Mouse (Mus musculus) erythroblast, embryonic 14.5 days (primary cell): ENCODE measurements at regions not wholly inside any gene's neighbourhood (a gene's known extent, or its start where the extent isn't known, plus 50 kb on each side); places are given as distances from the start of the nearest gene placed in this dataset.

Experiments used
- H3K27me3 ChIP-seq: 2 replicates; pipeline ENCODE4 v1.6.1; 2012; ENCODE audit warnings: inconsistent platforms; ENCODE audit not compliant: control insufficient read depth
- H3K36me3 ChIP-seq: 2 replicates; pipeline ENCODE4 v1.6.1; 2012; ENCODE audit warnings: mild to moderate bottlenecking, inconsistent platforms; ENCODE audit not compliant: control insufficient read depth
- H3K4me1 ChIP-seq: 2 replicates; pipeline ENCODE4 v1.6.1; 2012; ENCODE audit warnings: inconsistent platforms; ENCODE audit not compliant: control insufficient read depth
- H3K4me3 ChIP-seq: replicated peaks from 2 replicates; pipeline ENCODE3; 2012; ENCODE audit warnings: moderate library complexity, mild to moderate bottlenecking, inconsistent platforms
- H3K9me3 ChIP-seq: 2 replicates; pipeline ENCODE4 v1.6.1; 2012; ENCODE audit warnings: low read length, inconsistent platforms, mixed read lengths; ENCODE audit not compliant: control insufficient read depth
- GATA1 ChIP-seq: IDR thresholded peaks from 2 replicates; pipeline ENCODE4 v1.6.1; 2012; ENCODE audit warnings: low read length, inconsistent platforms, mixed read lengths
- TAL1 ChIP-seq: IDR thresholded peaks from 3 replicates; pipeline ENCODE4 v1.6.1; 2012; ENCODE audit warnings: low read length, inconsistent platforms, mixed read lengths

GRCm38 (mm10) chr1:51650653-51650995, 172.4 kb upstream of the Nabp1 start:
- H3K4me1 ChIP-seq = no peaks in the 10 kb centered on the region
- H3K9me3 ChIP-seq = no peaks in the 10 kb centered on the region
- no peaks in the 10 kb centered on the region for H3K27me3 ChIP-seq
- TF ChIP-seq TAL1 = no peak
- no peak for TF ChIP-seq GATA1
- H3K4me3 ChIP-seq = no peak overlapping the region
- no peaks in the 10 kb centered on the region for H3K36me3 ChIP-seq

- Histone ChIP-seq H3K9me3 (no peaks in the 10 kb centered on the region), H3K27me3 (no peaks in the 10 kb centered on the region), H3K4me1 (no peaks in the 10 kb centered on the region), H3K4me3 (no peak overlapping the region), H3K36me3 (no peaks in the 10 kb centered on the region)
- no peak for TF ChIP-seq TAL1
- TF ChIP-seq GATA1 = no peak
Measured at GRCm38 (mm10) chr1:51649963-51650652, 171.9 kb upstream of the Nabp1 start.

GRCm38 (mm10) chr1:51647955-51648354, 169.7 kb upstream of the Nabp1 start:
- no peaks in the 10 kb centered on the region for H3K9me3 ChIP-seq
- TF ChIP-seq TAL1 (no peak), GATA1 (no peak)
- no peaks in the 10 kb centered on the region for H3K27me3 ChIP-seq
- H3K4me1 ChIP-seq = no peaks in the 10 kb centered on the region
- H3K36me3 ChIP-seq = no peaks in the 10 kb centered on the region
- no peak overlapping the region for H3K4me3 ChIP-seq

GRCm38 (mm10) chr1:51644399-51644798, 166.2 kb upstream of the Nabp1 start:
- Histone ChIP-seq H3K27me3 (no peaks in the 10 kb centered on the region), H3K36me3 (no peaks in the 10 kb centered on the region), H3K9me3 (no peaks in the 10 kb centered on the region), H3K4me3 (no peak overlapping the region), H3K4me1 (0 out of 2 replicates have a peak, but pooled peaks cover 1% of the 10 kb centered on the region)
- TF ChIP-seq GATA1 (no peak), TAL1 (no peak)

GRCm38 (mm10) chr1:51643640-51644039, 165.4 kb upstream of the Nabp1 start:
- Histone ChIP-seq H3K27me3 (no peaks in the 10 kb centered on the region), H3K4me1 (peaks cover 5% of the 10 kb centered on the region; the same call in 1 of the 2 replicates), H3K36me3 (no peaks in the 10 kb centered on the region), H3K4me3 (no peak overlapping the region), H3K9me3 (no peaks in the 10 kb centered on the region)
- TF ChIP-seq TAL1 (no peak), GATA1 (no peak)

- H3K4me3 ChIP-seq = no peak overlapping the region
- TF ChIP-seq TAL1 = no peak
- no peak for TF ChIP-seq GATA1
- H3K9me3 ChIP-seq = no peaks in the 10 kb centered on the region
- no peaks in the 10 kb centered on the region for H3K36me3 ChIP-seq
- H3K27me3 ChIP-seq = no peaks in the 10 kb centered on the region
- H3K4me1 ChIP-seq = peaks cover 38% of the 10 kb centered on the region
Measured at GRCm38 (mm10) chr1:51638519-51639302, 160.5 kb upstream of the Nabp1 start.

GRCm38 (mm10) chr1:51635881-51636515, 157.8 kb upstream of the Nabp1 start:
- TF ChIP-seq GATA1 (no peak), TAL1 (peak; percentile 31; the same call in 1 of the 3 replicates)
- Histone ChIP-seq H3K27me3 (no peaks in the 10 kb centered on the region), H3K4me3 (no peak overlapping the region), H3K36me3 (no peaks in the 10 kb centered on the region), H3K9me3 (no peaks in the 10 kb centered on the region), H3K4me1 (peaks cover 40% of the 10 kb centered on the region)

GRCm38 (mm10) chr1:51633795-51634194, 155.6 kb upstream of the Nabp1 start:
- TF ChIP-seq GATA1 (no peak), TAL1 (no peak)
- Histone ChIP-seq H3K4me1 (peaks cover 39% of the 10 kb centered on the region), H3K4me3 (no peak overlapping the region), H3K27me3 (no peaks in the 10 kb centered on the region), H3K36me3 (no peaks in the 10 kb centered on the region), H3K9me3 (no peaks in the 10 kb centered on the region)

- H3K36me3 ChIP-seq = no peaks in the 10 kb centered on the region
- no peak overlapping the region for H3K4me3 ChIP-seq
- H3K4me1 ChIP-seq = peaks cover 39% of the 10 kb centered on the region
- TF ChIP-seq TAL1 (no peak), GATA1 (no peak)
- no peaks in the 10 kb centered on the region for H3K27me3 ChIP-seq
- no peaks in the 10 kb centered on the region for H3K9me3 ChIP-seq
Measured at GRCm38 (mm10) chr1:51632851-51633250, 154.6 kb upstream of the Nabp1 start.
